Mouse (Mus musculus): ENCODE data around the gene Mpeg1. TPM values are rescaled to one million over a fixed set of nuclear protein-coding genes. Genes with fewer than 3 reads are reported as not detected.
A peak's percentile ranks its signal among the peaks of the same experiment; 100 is the strongest.

The Mpeg1 gene
- polyA plus RNA-seq, 1 experiment from 2014 or later, result 1.3 TPM

DNA sequence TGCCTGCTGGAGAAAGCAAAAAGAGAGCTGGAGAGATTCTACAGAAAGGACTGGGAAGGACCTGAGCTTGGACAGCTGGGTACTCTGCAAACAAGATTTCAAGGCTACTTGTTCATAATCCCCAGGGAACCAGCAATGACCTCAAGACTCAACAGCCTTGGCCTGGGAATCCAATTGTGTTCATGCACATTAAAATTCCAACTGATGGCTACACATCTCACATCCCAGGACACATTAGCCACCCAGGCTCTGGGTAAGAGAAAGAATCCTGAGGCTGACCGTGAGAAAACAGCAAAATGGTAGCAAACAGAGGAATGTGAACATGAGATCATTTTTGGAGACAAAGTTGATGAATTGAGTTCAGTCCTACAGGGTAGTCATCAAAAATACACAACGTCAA, 35.7 kb downstream of the Mpeg1 start:
- Histone ChIP-seq H3K9ac (no peak overlapping the region), H3K4me2 (replicated peaks) (no peak overlapping the region; the same call in 1 of the 2 replicates), H3K27ac (peak overlapping the region; percentile 67), H3K9me3 (ENCODE audit: control insufficient read depth, low read length) (no peaks in the 10 kb centered on the region), H3K36me3 (replicated peaks; ENCODE audit: control insufficient read depth, insufficient read depth) (peaks cover 19% of the 10 kb centered on the region), H3K4me3 (replicated peaks; ENCODE audit: low read length) (no peak overlapping the region), H3K4me1 (replicated peaks; ENCODE audit: control insufficient read depth, insufficient read depth, low read length) (peaks cover 60% of the 10 kb centered on the region), H3K27me3 (ENCODE audit: control insufficient read depth, insufficient read depth, low read length) (no peaks in the 10 kb centered on the region)
- ATAC-seq (ENCODE audit: low FRiP score), result no peak
- DNase-seq (ENCODE audit: low spot score), result no peak
- WGBS, result 50% methylated on average over 2 of the region's 2 CpGs

DNA sequence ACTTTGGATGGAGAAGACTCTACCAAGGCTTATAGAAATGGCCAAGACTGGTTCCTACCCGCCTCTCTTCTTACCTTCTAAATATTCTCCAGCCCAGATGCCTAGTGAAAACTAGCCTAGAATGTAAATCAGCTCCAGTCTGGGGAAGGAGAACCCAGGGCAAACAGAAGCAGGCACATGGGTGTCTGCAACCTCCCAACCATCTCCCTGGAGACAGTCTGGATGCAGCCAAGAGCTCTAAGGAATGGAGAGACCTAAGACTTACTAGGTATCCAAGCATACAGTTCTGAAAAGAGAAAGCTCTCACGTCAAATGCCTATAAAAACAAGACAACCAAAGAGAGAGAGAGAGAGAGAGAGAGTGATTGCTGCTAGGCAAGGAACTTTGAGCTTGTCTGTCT, 37.3 kb downstream of the Mpeg1 start:
- Histone ChIP-seq H3K27ac (peak overlapping the region; percentile 97), H3K4me1 (replicated peaks; ENCODE audit: control insufficient read depth, insufficient read depth, low read length) (peaks cover 48% of the 10 kb centered on the region), H3K9ac (no peak overlapping the region), H3K4me3 (replicated peaks; ENCODE audit: low read length) (peak overlapping the region; percentile 96; the same call in 1 of the 2 replicates), H3K4me2 (replicated peaks) (peak overlapping the region; percentile 82), H3K27me3 (ENCODE audit: control insufficient read depth, insufficient read depth, low read length) (no peaks in the 10 kb centered on the region), H3K9me3 (ENCODE audit: control insufficient read depth, low read length) (no peaks in the 10 kb centered on the region), H3K36me3 (replicated peaks; ENCODE audit: control insufficient read depth, insufficient read depth) (peaks cover 7% of the 10 kb centered on the region)
- ATAC-seq (ENCODE audit: low FRiP score) (no peak), DNase-seq (ENCODE audit: low spot score) (peak; percentile 63)
- WGBS, result 22% methylated on average over 2 of the region's 2 CpGs

DNA sequence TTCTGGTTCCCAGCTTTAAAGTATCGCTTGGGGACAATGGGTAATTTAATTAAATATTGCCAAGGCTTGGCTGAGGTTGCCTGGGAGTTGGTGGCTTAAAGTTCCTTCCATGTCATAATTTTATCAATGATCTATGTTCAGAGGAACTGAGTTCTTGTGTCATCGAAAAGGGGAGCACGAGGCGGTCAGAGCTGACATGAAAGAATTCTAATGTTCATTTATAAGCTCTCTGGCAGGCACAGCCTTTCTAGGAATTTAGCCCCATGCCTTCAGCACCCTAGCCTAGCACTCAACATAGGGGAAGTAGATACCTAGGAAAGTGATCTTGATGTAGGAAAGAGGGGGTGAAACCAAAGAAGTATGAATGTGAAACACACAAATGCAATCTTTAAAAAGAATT, 37.7 kb downstream of the Mpeg1 start:
- no peak for ATAC-seq (ENCODE audit: low FRiP score)
- WGBS, result 31% methylated on average over 4 of the region's 4 CpGs
- H3K4me3 ChIP-seq (replicated peaks; ENCODE audit: low read length), result peak overlapping the region; percentile 96
- no peaks in the 10 kb centered on the region for H3K9me3 ChIP-seq (ENCODE audit: control insufficient read depth, low read length)
- peaks cover 48% of the 10 kb centered on the region for H3K4me1 ChIP-seq (replicated peaks; ENCODE audit: control insufficient read depth, insufficient read depth, low read length)
- DNase-seq (ENCODE audit: low spot score), result no peak
- H3K27ac ChIP-seq, result peak overlapping the region; percentile 97
- peak overlapping the region; percentile 82 for H3K4me2 ChIP-seq (replicated peaks)
- peaks cover 7% of the 10 kb centered on the region for H3K36me3 ChIP-seq (replicated peaks; ENCODE audit: control insufficient read depth, insufficient read depth)
- peak overlapping the region; percentile 16; the same call in 1 of the 2 replicates for H3K9ac ChIP-seq
- H3K27me3 ChIP-seq (ENCODE audit: control insufficient read depth, insufficient read depth, low read length), result no peaks in the 10 kb centered on the region

DNA sequence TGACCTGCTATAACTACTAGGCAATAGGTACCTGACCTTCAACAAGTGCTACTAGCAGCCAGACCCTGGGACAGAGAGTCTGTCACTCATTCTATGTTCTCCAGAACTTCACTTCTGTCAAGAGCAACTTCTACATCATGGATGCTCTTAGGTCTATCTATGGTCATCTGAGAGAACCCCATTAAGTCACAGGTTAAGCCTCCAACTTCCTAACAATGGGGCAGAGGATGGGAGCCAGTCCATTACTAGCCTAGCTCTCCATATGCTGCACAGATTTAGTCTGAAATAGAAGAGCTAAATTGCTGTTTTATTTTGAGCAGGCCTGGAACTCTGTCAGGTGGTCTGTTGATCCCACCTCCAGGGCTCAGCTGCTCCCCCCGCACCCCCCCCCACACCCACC, 38.4 kb downstream of the Mpeg1 start:
- Histone ChIP-seq H3K27ac (peak overlapping the region; percentile 97), H3K4me1 (replicated peaks; ENCODE audit: control insufficient read depth, insufficient read depth, low read length) (peaks cover 42% of the 10 kb centered on the region), H3K9me3 (ENCODE audit: control insufficient read depth, low read length) (no peaks in the 10 kb centered on the region), H3K27me3 (ENCODE audit: control insufficient read depth, insufficient read depth, low read length) (no peaks in the 10 kb centered on the region), H3K4me2 (replicated peaks) (peak overlapping the region; percentile 82), H3K36me3 (replicated peaks; ENCODE audit: control insufficient read depth, insufficient read depth) (peaks cover 7% of the 10 kb centered on the region), H3K4me3 (replicated peaks; ENCODE audit: low read length) (peak overlapping the region; percentile 96), H3K9ac (peak overlapping the region; percentile 16; the same call in 1 of the 2 replicates)
- 41% methylated on average over 1 of the region's 1 CpGs for WGBS
- DNase-seq (ENCODE audit: low spot score) (no peak), ATAC-seq (ENCODE audit: low FRiP score) (no peak)

DNA sequence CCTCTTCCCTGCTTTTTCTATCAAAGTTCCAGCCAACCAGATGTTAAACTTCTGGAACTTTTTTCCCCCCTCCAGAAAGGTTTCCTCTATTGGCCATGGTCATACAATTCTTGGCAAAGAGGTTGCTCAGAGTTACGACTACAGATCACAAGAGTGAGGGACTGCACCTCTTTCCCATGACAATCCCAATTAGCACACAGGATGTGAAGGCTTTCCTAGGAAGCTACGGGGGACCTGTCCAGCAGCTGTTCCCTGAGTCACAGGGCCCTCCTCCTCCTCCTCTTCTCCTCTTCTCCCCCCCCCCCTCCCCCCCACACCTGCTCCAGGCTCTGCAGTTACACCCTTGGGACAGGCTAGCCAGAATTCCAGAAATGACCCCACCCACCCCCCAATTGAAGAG, 38.9 kb downstream of the Mpeg1 start:
- no peak for ATAC-seq (ENCODE audit: low FRiP score)

DNA sequence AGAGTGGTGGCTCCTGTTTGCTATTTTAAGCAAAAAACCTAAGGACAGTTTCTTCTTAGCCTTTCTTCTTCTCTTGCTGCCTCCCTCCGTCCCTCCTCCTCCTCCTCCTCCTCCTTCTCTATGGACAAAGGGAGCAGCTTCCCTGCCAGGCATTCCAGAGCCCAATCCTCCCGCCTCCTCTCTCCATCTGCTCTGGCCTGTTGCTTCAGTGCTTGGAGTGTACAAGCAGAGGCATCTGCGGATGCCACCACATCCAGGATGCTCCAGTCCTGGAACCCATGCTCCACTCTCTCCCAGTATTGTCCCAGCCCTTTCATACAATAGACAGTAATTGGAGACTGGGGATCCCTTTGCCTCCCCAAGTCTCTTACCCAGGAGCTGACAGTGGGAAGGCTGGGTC, 39.5 kb downstream of the Mpeg1 start:
- 0% methylated on average over 3 of the region's 3 CpGs for WGBS
- peak overlapping the region; percentile 97 for H3K9ac ChIP-seq
- H3K4me3 ChIP-seq (replicated peaks; ENCODE audit: low read length), result peak overlapping the region; percentile 96
- no peaks in the 10 kb centered on the region for H3K9me3 ChIP-seq (ENCODE audit: control insufficient read depth, low read length)
- peak overlapping the region; percentile 97 for H3K27ac ChIP-seq
- no peaks in the 10 kb centered on the region for H3K27me3 ChIP-seq (ENCODE audit: control insufficient read depth, insufficient read depth, low read length)
- DNase-seq (ENCODE audit: low spot score) (peak; percentile 53), ATAC-seq (ENCODE audit: low FRiP score) (peak; percentile 43; the same call in 1 of the 2 replicates)
- H3K4me1 ChIP-seq (replicated peaks; ENCODE audit: control insufficient read depth, insufficient read depth, low read length), result peaks cover 36% of the 10 kb centered on the region
- H3K4me2 ChIP-seq (replicated peaks), result peak overlapping the region; percentile 82
- peaks cover 7% of the 10 kb centered on the region for H3K36me3 ChIP-seq (replicated peaks; ENCODE audit: control insufficient read depth, insufficient read depth)

More for the DNA sequence above, 38.9 kb downstream of the Mpeg1 start:
- Histone ChIP-seq H3K9ac (peak overlapping the region; percentile 97), H3K4me2 (replicated peaks) (peak overlapping the region; percentile 82), H3K4me3 (replicated peaks; ENCODE audit: low read length) (peak overlapping the region; percentile 96), H3K4me1 (replicated peaks; ENCODE audit: control insufficient read depth, insufficient read depth, low read length) (peaks cover 40% of the 10 kb centered on the region), H3K9me3 (ENCODE audit: control insufficient read depth, low read length) (no peaks in the 10 kb centered on the region), H3K27ac (peak overlapping the region; percentile 97), H3K36me3 (replicated peaks; ENCODE audit: control insufficient read depth, insufficient read depth) (peaks cover 7% of the 10 kb centered on the region), H3K27me3 (ENCODE audit: control insufficient read depth, insufficient read depth, low read length) (no peaks in the 10 kb centered on the region)
- WGBS, result 7% methylated on average over 2 of the region's 2 CpGs
- no peak for DNase-seq (ENCODE audit: low spot score)

DNA sequence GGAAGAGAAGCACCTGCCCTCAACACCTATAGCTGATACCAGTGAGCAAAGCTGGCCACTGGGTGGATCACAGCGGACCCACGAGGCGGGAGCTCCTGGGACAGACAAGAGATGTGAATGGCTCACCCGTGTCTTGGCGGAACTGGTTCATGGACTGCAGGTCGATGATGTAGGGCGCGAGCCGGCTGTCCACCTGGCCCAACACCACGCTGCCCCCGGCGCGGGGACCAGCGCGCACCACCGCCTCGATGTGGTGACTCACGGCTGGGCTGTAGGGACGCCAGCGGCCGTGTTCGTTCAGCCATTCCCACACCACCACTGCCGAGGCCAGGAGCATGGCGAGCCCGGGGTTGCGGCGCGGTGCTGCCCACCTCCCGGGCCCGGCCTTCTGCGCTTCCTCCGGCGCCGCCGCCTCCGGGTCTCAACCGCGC, 40.3 kb downstream of the Mpeg1 start:
- Histone ChIP-seq H3K4me2 (replicated peaks) (peak overlapping the region; percentile 82), H3K36me3 (replicated peaks; ENCODE audit: control insufficient read depth, insufficient read depth) (peaks cover 7% of the 10 kb centered on the region), H3K4me3 (replicated peaks; ENCODE audit: low read length) (peak overlapping the region; percentile 96), H3K4me1 (replicated peaks; ENCODE audit: control insufficient read depth, insufficient read depth, low read length) (peaks cover 29% of the 10 kb centered on the region), H3K27ac (peak overlapping the region; percentile 97), H3K27me3 (ENCODE audit: control insufficient read depth, insufficient read depth, low read length) (no peaks in the 10 kb centered on the region), H3K9me3 (ENCODE audit: control insufficient read depth, low read length) (no peaks in the 10 kb centered on the region), H3K9ac (peak overlapping the region; percentile 97)
- WGBS, result 0% methylated on average over 36 of the region's 38 CpGs
- ATAC-seq (ENCODE audit: low FRiP score), result peak; percentile 49
- DNase-seq (ENCODE audit: low spot score), result peak; percentile 45

DNA sequence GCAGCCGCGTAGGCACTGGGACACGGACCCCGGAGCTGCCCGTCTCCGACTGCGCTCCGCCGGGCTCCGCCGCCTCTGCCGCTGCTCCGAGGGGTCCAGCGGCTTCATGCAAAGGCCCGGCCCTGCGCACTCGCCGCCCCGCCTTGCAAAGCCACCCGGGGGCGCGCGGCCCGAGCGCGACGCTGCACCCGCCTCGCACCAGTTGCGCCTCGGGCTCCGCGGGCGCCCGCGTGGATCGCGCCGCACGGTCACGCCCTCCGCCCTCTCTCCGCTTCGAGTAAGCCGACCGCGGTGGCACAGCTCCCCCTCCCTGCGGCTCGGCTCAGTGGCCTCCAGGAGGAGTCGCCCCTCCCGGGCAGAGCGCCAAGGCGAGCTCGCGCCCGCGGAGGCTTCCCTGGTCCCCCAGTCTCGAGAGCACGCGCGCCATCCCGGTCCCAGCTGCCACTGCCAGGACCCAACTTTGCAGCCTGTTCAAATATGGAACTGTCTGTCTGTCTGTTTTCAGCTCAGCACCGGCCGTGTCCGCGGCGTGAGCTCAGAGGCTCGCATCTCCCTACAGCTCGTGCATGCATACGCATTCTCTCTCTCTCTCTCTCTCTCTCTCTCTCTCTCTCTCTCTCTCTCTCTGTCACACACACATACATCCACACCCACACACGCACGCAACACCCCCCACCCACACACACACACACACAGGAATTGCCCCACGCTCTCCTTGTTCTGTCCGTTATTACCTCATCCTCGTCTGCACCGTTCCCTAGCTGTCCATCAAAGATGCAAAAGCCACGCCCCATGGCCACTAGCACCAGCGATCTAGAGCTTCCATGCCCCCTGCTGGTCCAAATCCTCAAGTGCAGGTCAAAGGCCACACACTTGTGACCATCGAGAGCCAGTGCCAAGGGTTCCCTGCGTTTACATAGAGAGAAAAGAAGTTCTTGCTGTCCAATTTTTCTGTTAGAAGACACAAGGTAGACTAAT, 41.1 kb downstream of the Mpeg1 start, which contains the start of gene Dtx4:
Gene Dtx4, minus strand, starts transcription at position 85 of the 978 bp plus-strand sequence.
- under 1% methylated on average over 74 of the region's 80 CpGs for WGBS
- H3K4me2 ChIP-seq (replicated peaks), result peak within 1 kb of the TSS; percentile 82
- H3K27ac ChIP-seq, result peak within 1 kb of the TSS; percentile 97
- peak within 1 kb of the TSS; percentile 96 for H3K4me3 ChIP-seq (replicated peaks; ENCODE audit: low read length)
- peak within 1 kb of the TSS; percentile 97 for H3K9ac ChIP-seq
- H3K36me3 ChIP-seq (replicated peaks; ENCODE audit: control insufficient read depth, insufficient read depth), result peaks cover 7% of the 10 kb centered on the region; the same call in 1 of the 2 replicates
- H3K9me3 ChIP-seq (ENCODE audit: control insufficient read depth, low read length), result no peaks in the 10 kb centered on the region
- ATAC-seq (ENCODE audit: low FRiP score), result peak; percentile 91
- H3K4me1 ChIP-seq (replicated peaks; ENCODE audit: control insufficient read depth, insufficient read depth, low read length), result peaks cover 23% of the 10 kb centered on the region
- no peaks in the 10 kb centered on the region for H3K27me3 ChIP-seq (ENCODE audit: control insufficient read depth, insufficient read depth, low read length)
- peak; percentile 96 for DNase-seq (ENCODE audit: low spot score)

DNA sequence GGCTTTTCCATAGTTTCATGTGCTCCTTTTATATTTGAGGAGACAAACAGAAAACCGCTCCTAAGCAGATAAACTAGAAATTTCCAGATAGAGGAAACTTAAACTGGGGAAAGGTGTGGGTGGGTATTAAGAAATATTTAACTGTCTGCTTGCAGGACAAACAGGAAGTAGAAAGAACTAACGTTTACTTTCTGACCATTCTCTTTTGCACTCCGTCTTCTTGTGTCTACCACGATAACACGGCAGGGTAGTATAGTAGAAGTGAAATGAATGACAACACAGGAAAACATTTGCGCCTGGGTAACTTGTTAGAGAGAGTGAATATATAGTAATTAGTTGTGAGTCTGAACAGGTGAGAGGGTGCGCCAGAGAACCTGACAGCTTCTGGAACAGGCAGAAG, 42.2 kb downstream of the Mpeg1 start:
- Histone ChIP-seq H3K4me2 (replicated peaks) (no peak overlapping the region), H3K9ac (no peak overlapping the region), H3K36me3 (replicated peaks; ENCODE audit: control insufficient read depth, insufficient read depth) (no peaks in the 10 kb centered on the region), H3K4me3 (replicated peaks; ENCODE audit: low read length) (no peak overlapping the region), H3K9me3 (ENCODE audit: control insufficient read depth, low read length) (no peaks in the 10 kb centered on the region), H3K4me1 (replicated peaks; ENCODE audit: control insufficient read depth, insufficient read depth, low read length) (peaks cover 18% of the 10 kb centered on the region), H3K27ac (no peak overlapping the region), H3K27me3 (ENCODE audit: control insufficient read depth, insufficient read depth, low read length) (no peaks in the 10 kb centered on the region)
- WGBS, result 92% methylated on average over 7 of the region's 7 CpGs
- no peak for DNase-seq (ENCODE audit: low spot score)
- no peak for ATAC-seq (ENCODE audit: low FRiP score)
